Mouse (Mus musculus): ENCODE results near the gene Klhl30.

The Klhl30 gene

GRCm38 (mm10) chr1:91350841-91351240 is at the start of gene Klhl30:
Gene Klhl30, plus strand, starts transcription at chr1:91351016.
- no peak for DNase-seq (ENCODE audit: low read depth, low spot score)

DNA sequence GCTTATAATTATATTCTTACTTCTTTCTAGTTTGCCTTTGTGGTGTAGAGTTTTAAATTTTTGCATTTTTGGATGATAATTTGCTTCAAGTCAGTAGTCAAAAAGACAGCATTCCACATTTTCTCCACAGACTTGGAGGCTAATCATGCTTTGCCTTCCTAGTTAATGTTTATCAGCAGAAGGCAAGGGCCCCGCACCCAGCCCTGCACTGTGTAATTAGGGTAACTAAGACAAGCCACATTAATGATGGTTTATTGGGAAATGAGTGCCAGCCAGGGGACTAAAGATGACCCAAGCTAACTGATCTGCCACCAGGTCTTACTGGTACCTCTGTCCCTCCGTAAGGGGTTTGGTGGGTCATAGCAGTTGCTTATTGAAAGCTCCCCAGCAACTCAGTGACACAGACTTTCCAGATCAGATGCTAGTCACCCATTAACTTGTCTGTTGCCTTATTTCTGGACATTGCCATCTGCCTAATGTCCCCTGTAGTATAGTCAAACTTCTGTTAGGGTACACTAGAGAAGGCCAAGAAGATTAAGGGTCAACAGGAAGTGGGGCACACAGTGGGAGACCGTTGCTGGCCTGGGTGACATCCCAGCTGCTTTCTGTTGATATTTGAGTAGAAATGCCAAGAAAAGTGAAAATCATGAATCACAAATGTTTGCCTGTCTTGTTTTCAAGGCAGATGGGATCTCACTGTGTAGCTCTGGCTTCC is 49.5 kb upstream of the Klhl30 start:
- no peak for DNase-seq (ENCODE audit: low read depth, low spot score)

DNA sequence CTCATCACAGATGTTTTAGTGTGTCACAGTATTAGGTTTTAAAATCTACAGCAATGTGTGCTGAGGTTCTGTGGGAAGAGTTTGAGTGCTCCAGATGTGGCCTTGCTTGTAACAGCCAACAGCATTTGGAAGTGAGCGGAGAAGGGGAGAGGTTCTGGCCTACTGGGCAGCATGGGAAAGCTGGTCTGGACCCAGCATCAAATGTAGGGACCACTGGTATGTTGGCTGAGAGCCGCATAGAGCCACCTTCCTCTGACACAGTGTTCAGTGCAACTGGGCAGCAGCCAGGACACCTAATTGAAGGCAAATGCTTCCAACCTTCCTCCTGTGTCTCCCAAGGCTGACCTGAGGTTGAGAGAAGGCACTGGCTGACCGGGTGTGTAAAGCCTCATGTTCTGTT is 48.8 kb upstream of the Klhl30 start:
- no peak for DNase-seq (ENCODE audit: low read depth, low spot score)

- no peak for DNase-seq (ENCODE audit: low read depth, low spot score)
These were observed 46.2 kb upstream of the Klhl30 start for GRCm38 (mm10) chr1:91304621-91305020.

GRCm38 (mm10) chr1:91309366-91310085 is 41.3 kb upstream of the Klhl30 start:
- DNase-seq (ENCODE audit: low read depth, low spot score) = no peak

DNA sequence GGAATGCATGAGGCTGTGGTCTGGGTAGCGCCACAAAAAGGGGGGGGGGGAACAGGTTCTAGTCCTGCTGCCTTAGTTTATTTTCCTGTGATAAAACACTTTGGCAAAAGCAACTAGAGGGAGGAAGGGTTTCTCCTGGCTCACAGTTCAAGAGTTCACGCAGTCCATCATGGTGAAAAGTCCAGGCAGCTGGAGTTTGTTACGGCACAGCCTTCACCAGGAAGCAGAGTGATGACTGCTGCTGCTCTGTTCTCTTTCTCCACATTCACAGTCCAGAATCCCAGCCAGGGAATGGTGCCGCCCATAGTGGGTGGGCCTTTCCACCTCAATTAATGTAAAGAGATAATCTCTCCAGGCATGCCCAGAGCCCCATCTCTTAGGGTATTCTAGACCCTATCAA is 38.5 kb upstream of the Klhl30 start:
- DNase-seq (ENCODE audit: low read depth, low spot score) = no peak

GRCm38 (mm10) chr1:91313251-91313650 is 37.6 kb upstream of the Klhl30 start:
- no peak for DNase-seq (ENCODE audit: low read depth, low spot score)

GRCm38 (mm10) chr1:91317656-91318055 is 33.2 kb upstream of the Klhl30 start:
- no peak for DNase-seq (ENCODE audit: low read depth, low spot score)

- no peak for DNase-seq (ENCODE audit: low read depth, low spot score)
These were observed 28.9 kb upstream of the Klhl30 start, which contains the start of gene Espnl for GRCm38 (mm10) chr1:91321760-91322438. Gene Espnl, plus strand, starts transcription at chr1:91322075.

- DNase-seq (ENCODE audit: low read depth, low spot score) = no peak
These were observed 26.2 kb upstream of the Klhl30 start for GRCm38 (mm10) chr1:91324646-91325045.

- no peak for DNase-seq (ENCODE audit: low read depth, low spot score)
These were observed 25.3 kb upstream of the Klhl30 start for GRCm38 (mm10) chr1:91325488-91326042.

DNA sequence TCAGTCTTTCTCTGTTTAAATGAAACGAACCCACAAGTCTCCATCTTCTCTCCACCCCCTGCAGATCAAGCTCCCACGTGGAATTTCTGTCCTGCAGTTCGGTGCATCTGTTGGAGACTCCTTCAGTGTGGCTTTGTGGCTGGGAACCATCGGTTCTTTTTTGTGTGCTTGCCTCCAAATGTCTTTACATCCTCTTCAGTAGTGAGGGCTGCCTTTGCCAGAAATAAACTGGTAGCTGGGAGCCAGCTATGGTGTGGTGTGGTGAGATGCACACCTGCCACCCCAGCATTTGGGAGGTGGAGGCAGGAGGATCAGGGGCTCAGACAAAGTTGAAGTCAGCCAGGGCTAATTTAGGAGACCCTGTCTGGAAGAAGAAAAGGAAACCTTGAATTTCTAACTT is 18.7 kb upstream of the Klhl30 start:
- no peak for DNase-seq (ENCODE audit: low read depth, low spot score)

DNA sequence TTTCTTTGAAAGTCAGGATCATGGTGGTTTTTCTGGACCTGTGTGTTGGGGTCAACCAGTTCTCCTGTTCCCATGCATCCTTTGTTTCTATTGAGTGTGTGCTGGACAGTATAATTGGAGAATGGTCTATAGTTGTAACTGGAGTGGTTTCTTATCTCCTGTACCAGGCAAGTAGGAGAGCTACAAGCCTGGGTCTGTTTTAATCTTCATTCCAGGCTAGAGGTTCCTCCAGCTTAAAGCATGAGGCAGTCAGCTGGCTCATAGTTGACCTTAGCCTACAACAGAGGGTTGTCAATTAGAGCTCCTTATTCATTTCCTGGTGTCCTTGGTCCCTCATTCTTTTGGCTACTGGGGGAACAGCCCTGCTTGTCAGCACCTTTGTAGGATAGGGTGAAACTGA is 17.2 kb upstream of the Klhl30 start:
- DNase-seq (ENCODE audit: low read depth, low spot score) = no peak

DNA sequence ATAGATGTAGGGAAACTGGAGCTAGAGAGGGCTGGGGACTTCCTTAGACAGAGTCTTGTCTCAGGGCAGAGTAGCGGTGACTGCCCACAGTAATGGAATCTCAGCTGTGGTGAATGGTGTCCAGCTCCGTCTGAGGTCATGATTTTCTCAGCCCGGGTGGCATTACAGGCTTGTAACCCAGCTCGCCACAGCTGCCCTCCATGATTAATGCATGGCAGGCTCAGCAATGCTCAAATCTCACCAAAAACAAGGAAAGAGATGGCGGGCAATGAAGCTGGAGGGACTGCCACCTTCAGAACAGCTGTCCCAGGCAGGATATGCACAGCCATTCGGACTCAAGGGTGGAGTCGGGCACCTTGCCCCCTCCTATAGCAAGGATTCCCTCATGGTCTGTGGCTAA is 13.5 kb upstream of the Klhl30 start:
- no peak for DNase-seq (ENCODE audit: low read depth, low spot score)

- no peak for DNase-seq (ENCODE audit: low read depth, low spot score)
These were observed 6.8 kb upstream of the Klhl30 start for GRCm38 (mm10) chr1:91344001-91344400.

GRCm38 (mm10) chr1:91344921-91345685 is 5.7 kb upstream of the Klhl30 start:
- no peak for DNase-seq (ENCODE audit: low read depth, low spot score)

- peak; percentile 61 for DNase-seq (ENCODE audit: low read depth, low spot score)
These were observed 3.9 kb upstream of the Klhl30 start for GRCm38 (mm10) chr1:91346892-91347291.

DNA sequence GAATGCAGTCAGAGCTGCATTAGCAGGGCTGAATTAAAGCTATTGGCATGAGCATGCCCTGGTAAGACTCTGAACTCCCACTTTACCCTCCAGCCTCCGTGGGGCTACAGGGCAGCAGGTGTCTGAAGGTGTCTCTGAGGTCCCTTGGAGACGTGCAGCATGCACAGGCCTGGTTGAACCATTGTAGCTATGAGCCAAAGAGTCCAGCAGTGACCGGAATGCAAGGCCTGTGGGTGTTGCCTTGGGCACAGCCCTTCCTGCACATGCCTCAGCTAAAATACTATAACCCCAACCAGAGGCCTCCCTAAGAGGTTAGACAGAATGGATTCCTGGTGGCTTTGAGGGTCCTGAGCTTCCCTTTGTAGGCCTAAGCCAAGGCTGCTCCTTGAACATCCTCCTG is 433 bp downstream of the Klhl30 start:
- DNase-seq (ENCODE audit: low read depth, low spot score) = no peak

DNA sequence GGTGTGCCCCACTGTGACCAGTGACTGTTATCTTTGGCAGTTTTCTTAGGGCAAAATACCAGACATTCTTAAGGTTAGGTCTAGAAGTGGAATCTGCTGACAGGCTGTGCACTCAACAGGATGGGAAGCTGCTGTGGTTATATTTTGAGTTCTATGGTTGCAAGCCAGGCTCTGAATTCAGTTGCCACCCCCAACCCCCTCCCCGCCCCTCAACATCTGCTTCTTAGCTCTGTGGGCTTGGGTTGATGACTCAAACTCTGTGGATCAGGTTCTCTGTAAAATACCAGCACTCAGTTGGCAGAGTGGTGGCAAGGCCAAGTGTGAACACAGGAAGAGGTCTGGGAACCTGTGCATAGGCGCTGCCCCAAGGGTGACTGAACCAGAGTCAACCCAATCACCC is 1.5 kb downstream of the Klhl30 start:
- DNase-seq (ENCODE audit: low read depth, low spot score) = no peak

GRCm38 (mm10) chr1:91356105-91356504 is 5.3 kb downstream of the Klhl30 start:
- no peak for DNase-seq (ENCODE audit: low read depth, low spot score)

- no peak for DNase-seq (ENCODE audit: low read depth, low spot score)
These were observed 11.3 kb downstream of the Klhl30 start for GRCm38 (mm10) chr1:91362113-91362512.

Data from retina, postnatal 7 days (tissue).